Mouse (Mus musculus) thymus, adult 2 months (tissue): Measurements from ENCODE around the gene Psg16.

Source experiments
- CTCF ChIP-seq: fragments of 200-500 bp; IDR thresholded peaks from 2 replicates; pipeline ENCODE4 v1.5.1; 2012; ENCODE audit warnings: mild to moderate bottlenecking, control low read depth, low read length, moderate library complexity, borderline replicate concordance; ENCODE audit not compliant: control insufficient read depth, poor library complexity, insufficient read depth; ENCODE audit errors: extremely low read depth
- POLR2A ChIP-seq: fragments of 200-500 bp; IDR thresholded peaks from 2 replicates; pipeline ENCODE4 v1.6.1; 2012; ENCODE audit warnings: mild to moderate bottlenecking, low read length, control low read depth, moderate library complexity; ENCODE audit not compliant: control insufficient read depth, poor library complexity, insufficient read depth; ENCODE audit errors: extremely low read depth

GRCm38 (mm10) chr7:17066412-17066811 lies 7.4 kb upstream of the Psg16 start:
- no peak for TF ChIP-seq POLR2A
- TF ChIP-seq CTCF = no peak
